Mouse (Mus musculus) heart, adult 9 months (tissue): ENCODE measurements around the gene 1700037C18Rik.
A peak's percentile ranks its signal among the peaks of the same experiment; 100 is the strongest.
"Not testable (repeated sequence)": the region's sequence is repeated elsewhere in the genome, so short reads cannot be mapped to it uniquely, and the experiment has no call there.

Source experiments
- DNase-seq, 2 experiments: peaks; one replicate each; pipeline ENCODE4 v3.0.0; 2022; ENCODE audit warnings: low spot score in 2 of 2

Gene 1700037C18Rik

DNA sequence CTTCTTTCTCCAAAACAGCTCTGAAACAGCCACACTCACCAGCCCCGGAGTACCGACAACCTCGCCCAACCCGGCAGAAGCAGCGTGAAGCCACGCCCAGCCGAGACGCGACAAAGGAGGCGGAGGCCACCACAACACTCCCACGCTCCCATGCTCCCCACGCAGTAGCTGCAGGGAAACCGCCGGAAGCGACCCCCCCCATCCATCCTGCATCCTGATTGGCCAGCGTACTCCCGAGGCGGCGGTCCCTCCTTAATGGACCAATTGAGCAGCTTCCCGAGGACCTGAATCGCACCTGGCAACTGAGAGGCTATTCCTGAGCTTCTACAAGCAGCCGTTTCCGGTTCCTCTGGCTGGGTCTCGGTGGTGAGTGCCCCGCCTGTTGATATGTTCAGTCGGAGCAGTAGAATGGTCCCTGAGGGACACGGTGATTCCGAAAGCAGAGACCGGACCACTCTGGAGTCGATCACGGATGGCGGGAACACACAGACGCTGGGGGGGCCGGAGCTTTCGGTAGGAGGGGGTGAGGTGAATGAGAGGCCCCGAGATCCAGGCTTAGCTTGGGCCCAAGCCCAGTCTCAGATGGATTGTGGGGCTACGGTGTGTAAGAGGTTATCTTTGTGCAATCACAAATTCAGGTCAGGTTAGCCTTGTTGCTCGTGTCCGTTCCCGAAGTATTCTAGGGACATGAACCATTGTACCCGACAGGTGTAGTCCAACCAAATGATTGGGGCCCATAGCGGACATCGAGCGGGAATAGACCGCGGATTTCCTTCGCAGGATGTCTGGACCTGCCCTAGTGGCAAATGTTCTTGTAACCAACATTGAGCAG is 36.1 kb downstream of the 1700037C18Rik start, which contains the start of gene Naa60:
Gene Naa60, plus strand, starts transcription at position 160 of the 832 bp plus-strand sequence.
- DNase-seq: peak; percentile 90 to 91

DNA sequence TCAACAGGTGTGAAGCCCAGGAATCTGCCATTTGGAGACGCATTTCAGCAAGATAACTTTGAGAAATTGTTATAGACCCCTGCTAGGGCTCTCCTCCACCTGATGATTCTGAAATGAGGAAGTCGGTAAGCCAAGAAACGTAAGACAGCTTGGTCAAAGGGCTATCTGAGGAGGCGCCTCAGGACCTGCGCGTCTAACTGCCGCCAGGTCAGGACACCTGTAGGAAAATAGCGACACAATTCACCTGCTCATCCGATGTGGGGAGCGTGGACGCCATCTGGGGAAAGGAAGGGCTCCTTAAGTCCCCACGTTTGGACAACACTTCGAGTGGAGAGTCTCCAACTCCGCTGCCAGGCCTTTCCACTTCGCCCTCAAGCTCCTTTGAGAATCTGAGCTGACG is 36.7 kb downstream of the 1700037C18Rik start:
- DNase-seq: no peak

DNA sequence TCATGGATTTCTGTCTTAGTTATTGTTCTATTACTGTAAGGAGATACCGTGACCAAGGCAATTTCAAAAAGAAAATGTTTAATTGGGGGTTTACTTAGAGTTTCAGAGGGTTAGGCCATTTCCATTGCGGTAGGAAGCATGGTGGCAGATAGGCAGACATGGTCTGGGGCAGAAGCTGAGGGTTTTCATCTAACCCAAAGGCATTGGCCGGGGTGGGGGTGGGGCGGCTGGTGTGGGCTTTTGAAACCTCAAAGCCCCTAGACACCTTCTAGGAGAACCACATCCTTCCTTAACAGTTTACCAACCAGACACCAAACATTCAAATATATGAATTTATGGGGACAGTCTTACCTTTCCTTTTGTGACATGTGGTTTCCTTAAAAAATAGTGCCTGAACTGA is 49.2 kb downstream of the 1700037C18Rik start:
- DNase-seq: no peak

DNA sequence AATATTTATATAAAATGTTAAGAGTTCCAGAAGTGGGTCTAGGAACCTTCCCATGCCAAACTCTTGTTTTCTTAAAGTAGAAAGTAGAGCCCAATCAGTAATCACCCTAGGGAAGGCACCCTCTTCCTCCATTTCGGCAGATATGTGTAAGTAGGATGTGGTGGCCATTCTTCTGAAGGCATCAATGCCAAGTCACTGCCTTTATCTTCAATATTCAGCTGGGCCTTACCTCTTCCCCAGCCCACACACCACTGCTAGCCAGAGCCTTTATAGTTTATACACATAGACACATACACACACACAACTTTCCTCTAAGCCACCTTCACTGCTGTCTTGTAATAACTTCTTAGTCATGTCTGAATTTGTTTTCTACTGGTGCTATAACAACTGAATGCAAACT is 52.7 kb downstream of the 1700037C18Rik start:
- DNase-seq: no peak

DNA sequence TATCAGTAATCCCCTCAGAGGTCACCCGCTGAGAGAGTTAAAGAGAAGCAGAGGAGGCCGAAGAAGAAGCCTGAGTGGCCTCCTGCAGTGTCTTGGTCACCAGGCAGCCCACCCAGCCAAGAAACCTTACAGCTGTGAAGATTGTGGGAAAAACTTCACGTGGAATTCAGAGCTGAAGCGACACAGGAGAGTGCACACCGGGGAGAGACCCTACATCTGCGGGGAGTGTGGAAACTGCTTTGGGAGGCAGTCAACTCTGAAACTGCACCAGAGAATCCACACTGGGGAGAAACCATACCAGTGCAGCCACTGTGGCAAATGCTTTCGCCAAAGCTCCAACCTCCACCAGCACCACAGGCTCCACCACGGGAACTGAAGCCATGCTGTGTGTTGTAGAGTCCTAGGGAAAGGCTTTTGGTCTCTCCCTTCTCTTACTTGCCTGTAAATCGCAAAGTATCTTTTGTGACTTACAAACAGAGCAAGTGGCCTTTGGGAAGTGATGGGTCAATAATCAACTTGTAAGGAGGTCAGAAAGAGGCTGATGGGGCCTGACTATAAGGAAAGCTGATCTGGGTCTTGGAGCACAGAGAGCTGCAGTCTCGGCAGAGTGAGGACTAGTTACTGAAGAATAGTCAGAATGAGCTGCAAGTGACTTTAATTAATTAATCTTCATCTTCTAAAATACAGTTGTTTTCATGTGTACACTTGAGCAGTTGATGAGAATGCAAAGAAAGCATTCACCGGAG is 53.9 kb downstream of the 1700037C18Rik start:
- DNase-seq: no peak

DNA sequence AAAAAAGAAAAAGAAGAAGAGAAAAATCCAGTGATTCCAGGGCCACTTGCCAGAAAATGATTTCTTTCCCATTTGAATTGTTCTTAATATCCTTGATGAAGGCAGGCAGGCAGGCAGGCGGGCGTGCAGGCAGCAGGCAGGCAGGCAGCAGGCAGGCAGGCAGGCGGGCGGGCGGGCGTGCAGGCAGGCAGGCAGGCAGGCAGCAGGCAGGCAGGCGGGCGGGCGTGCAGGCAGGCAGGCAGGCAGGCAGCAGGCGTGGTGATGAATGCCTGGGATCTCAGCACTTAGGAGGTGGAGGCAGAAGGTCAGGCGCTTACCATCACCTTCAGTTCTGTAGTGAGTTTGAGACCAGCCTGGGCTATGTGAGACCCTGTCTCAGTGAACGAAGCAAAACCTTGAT is 55.9 kb downstream of the 1700037C18Rik start:
- no peak for DNase-seq

DNA sequence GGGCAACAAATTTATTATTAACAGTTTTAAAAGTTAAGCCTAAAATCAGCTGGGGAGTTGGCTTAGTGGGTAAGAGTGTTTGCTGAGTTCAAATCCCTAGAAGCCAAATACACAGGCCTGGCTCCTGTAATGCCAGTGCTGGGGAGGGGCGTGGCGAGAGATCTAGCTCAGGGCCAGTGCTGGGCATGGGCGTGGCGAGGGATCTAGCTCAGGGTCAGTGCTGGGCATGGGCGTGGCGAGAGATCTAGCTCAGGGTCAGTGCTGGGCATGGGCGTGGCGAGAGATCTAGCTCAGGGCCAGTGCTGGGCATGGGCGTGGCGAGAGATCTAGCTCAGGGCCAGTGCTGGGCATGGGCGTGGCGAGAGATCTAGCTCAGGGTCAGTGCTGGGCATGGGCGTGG is 57.2 kb downstream of the 1700037C18Rik start:
- not testable (repeated sequence) for DNase-seq

DNA sequence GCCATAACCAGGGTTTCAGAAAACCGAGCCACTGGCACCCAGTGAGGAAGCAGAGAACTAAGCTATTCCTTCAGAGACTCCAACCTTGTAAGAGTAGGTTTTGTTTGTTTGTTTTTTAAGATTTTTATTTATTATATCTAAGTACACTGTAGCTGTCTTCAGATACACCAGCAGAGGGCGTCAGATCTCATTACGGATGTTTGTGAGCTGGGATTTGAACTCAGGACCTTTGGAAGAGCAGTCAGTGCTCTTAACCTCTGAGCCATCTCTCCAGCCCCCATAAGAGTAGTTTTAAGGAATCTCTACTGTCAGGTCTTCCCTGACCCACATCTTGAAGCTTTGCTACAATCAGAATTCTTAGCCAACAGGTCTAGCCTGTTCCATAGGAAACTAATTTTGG is 60.1 kb downstream of the 1700037C18Rik start:
- DNase-seq: no peak

DNA sequence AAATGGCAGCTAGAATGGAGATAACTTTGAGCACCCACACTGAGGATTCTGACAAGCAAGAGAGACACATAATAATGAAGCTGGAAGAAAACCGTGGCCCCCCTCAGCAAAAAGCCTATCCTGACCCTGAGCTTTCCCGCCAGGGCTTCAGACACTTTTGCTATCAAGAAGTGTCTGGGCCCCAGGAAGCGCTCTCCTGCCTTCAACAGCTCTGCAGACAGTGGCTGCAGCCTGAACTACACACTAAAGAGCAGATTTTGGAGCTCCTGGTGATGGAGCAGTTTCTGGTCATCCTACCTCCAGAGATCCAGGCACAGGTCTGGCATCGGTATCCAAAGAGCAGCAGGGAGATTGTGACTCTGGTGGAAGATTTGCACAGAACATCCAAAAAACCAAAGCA is 60.6 kb downstream of the 1700037C18Rik start:
- no peak for DNase-seq

DNA sequence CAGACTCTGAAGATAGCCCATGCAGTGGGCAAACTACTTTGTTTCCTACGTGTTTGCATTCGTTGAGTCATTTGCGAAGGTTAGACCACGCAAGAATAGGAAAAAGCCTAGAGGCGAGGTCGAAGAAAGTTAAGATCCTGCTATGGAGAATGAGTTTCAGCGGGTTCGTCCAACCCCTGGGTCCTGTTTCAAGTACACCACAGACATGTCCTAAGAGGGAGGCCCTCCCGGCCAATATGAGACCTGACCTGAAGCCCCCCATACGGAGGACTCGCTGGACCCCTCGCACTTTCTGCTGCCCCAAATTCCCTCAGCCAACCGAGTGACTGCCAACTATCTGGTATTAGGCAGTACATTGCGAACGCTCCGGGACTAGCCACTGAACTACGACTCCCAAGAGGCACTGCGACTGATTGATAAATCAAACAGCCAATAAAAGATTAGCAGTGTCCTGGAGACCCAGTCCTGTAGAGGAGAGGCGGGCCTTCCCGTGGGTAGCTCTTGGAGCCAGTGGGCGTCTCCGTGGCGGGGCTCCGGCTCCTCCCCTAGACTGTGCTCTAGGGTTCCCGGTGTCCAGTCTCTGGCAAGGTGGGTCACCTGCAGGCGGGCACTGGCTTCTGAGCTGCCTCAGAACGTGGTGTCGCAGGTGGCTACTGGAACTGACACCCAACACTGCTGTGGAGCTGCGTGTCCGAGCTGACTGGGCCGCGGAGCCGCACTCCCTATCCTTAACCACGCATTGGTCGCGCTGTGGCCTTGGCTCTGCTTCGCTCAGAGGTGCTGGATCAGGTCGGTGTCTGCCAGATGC is 61.6 kb downstream of the 1700037C18Rik start, which contains the start of gene Zfp174:
Gene Zfp174, plus strand, starts transcription at position 558 of the 808 bp plus-strand sequence.
- peak; percentile 97 to 98 for DNase-seq
